Mouse (Mus musculus) midbrain, embryonic 12.5 days (tissue): ENCODE results near the gene Mum1l1. TPM values are rescaled to one million over a fixed set of nuclear protein-coding genes. Genes with fewer than 3 reads are reported as not detected.
A peak's percentile ranks its signal among the peaks of the same experiment; 100 is the strongest.

Experiments
- ATAC-seq: fragments of 200-750 bp; cut with Nextera tagmentation; 2 replicates; pipeline ENCODE4 v1.8.0; 2017; ENCODE audit warnings: low read depth, moderate TSS enrichment, moderate library complexity; ENCODE audit not compliant: low FRiP score
- H3K27ac ChIP-seq: fragments of 300-500 bp; sonication (generic); replicated peaks from 2 replicates; pipeline ENCODE4 v1.5.1; 2016; ENCODE audit warnings: mild to moderate bottlenecking
- H3K27me3 ChIP-seq: fragments of 300-500 bp; sonication (generic); 2 replicates; pipeline ENCODE4 v1.6.1; 2016; ENCODE audit warnings: mild to moderate bottlenecking
- H3K36me3 ChIP-seq: fragments of 300-500 bp; sonication (generic); 2 replicates; pipeline ENCODE4 v1.6.1; 2016
- H3K4me1 ChIP-seq: fragments of 300-500 bp; sonication (generic); 2 replicates; pipeline ENCODE4 v1.6.1; 2016
- H3K4me2 ChIP-seq: fragments of 300-500 bp; sonication (generic); replicated peaks from 2 replicates; pipeline ENCODE4 v1.6.1; 2016; ENCODE audit warnings: mild to moderate bottlenecking, moderate library complexity
- H3K4me3 ChIP-seq: fragments of 300-500 bp; sonication (generic); 2 replicates; pipeline ENCODE4 v1.5.1; 2016; ENCODE audit warnings: mild to moderate bottlenecking
- H3K9ac ChIP-seq: fragments of 300-500 bp; sonication (generic); replicated peaks from 2 replicates; pipeline ENCODE4 v1.6.1; 2016; ENCODE audit warnings: mild to moderate bottlenecking, moderate library complexity
- H3K9me3 ChIP-seq: fragments of 300-500 bp; sonication (generic); 2 replicates; pipeline ENCODE4 v1.6.1; 2016; ENCODE audit warnings: mild to moderate bottlenecking
- WGBS: fragments of 180-500 bp; shearing (Covaris S2); methylation state at CpG from one replicate; pipeline ENCODE4 v1.1.7; 2016; 5-methylcytosine and 5-hydroxymethylcytosine counted together
- polyA plus RNA-seq: library from polyadenylated mRNA; unstranded; fragments of >200 nt; fragmentation: Nextera tagmentation; extraction: Ambion mirVana; gene quantifications from 2 replicates; pipeline ENCODE4 v1.2.1, GENCODE M21; 2016

Gene Mum1l1
- polyA plus RNA-seq, 1 experiment from 2014 or later = 14.4 TPM

GRCm38 (mm10) chrX:139231143-139231542 is 21.3 kb downstream of the Mum1l1 start:
- H3K4me3 ChIP-seq = 0 out of 2 replicates have a peak overlapping the region, but pooled peaks have one; percentile 7
- WGBS = 42% methylated on average over 9 of the region's 9 CpGs
- peak; percentile 94 for ATAC-seq

GRCm38 (mm10) chrX:139247294-139247693 is 37.5 kb downstream of the Mum1l1 start:
- no peak overlapping the region for H3K4me3 ChIP-seq
- H3K36me3 ChIP-seq = no peaks in the 10 kb centered on the region
- no peak for ATAC-seq
- no peak overlapping the region for H3K4me2 ChIP-seq
- H3K27me3 ChIP-seq = no peaks in the 10 kb centered on the region
- H3K4me1 ChIP-seq = no peaks in the 10 kb centered on the region
- H3K9ac ChIP-seq = no peak overlapping the region
- H3K27ac ChIP-seq = no peak overlapping the region
- H3K9me3 ChIP-seq = no peaks in the 10 kb centered on the region
- WGBS = 66% methylated on average over 3 of the region's 3 CpGs

More at GRCm38 (mm10) chrX:139231143-139231542, 21.3 kb downstream of the Mum1l1 start:
- Histone ChIP-seq H3K9me3 (no peaks in the 10 kb centered on the region), H3K36me3 (no peaks in the 10 kb centered on the region), H3K4me2 (peak overlapping the region; percentile 32), H3K27ac (no peak overlapping the region), H3K9ac (no peak overlapping the region), H3K27me3 (no peaks in the 10 kb centered on the region), H3K4me1 (no peaks in the 10 kb centered on the region)

- no peaks in the 10 kb centered on the region for H3K4me1 ChIP-seq
- H3K4me3 ChIP-seq = no peak overlapping the region
- ATAC-seq = no peak
- H3K36me3 ChIP-seq = no peaks in the 10 kb centered on the region
- 85% methylated on average over 10 of the region's 10 CpGs for WGBS
- H3K27ac ChIP-seq = no peak overlapping the region
- no peak overlapping the region for H3K9ac ChIP-seq
- no peak overlapping the region for H3K4me2 ChIP-seq
- no peaks in the 10 kb centered on the region for H3K27me3 ChIP-seq
- no peaks in the 10 kb centered on the region for H3K9me3 ChIP-seq
These were observed 47.2 kb downstream of the Mum1l1 start for GRCm38 (mm10) chrX:139257072-139257471.

- no peak for ATAC-seq
- Histone ChIP-seq H3K27ac (no peak overlapping the region), H3K4me3 (no peak overlapping the region), H3K4me2 (no peak overlapping the region), H3K9ac (no peak overlapping the region), H3K36me3 (no peaks in the 10 kb centered on the region), H3K4me1 (no peaks in the 10 kb centered on the region), H3K9me3 (no peaks in the 10 kb centered on the region), H3K27me3 (no peaks in the 10 kb centered on the region; the same call in 1 of the 2 replicates)
- 89% methylated on average over 4 of the region's 4 CpGs for WGBS
These were observed 72.1 kb downstream of the Mum1l1 start for GRCm38 (mm10) chrX:139281966-139282365.

Other genes with a start within 250 kb of the Mum1l1 start
- gene Serpina7, start 124.8 kb upstream of the Mum1l1 start, polyA plus RNA-seq = not detected in 2 replicates
- gene 4930513O06Rik, start 123.8 kb upstream of the Mum1l1 start, polyA plus RNA-seq = not detected in 2 replicates
- gene 4933428M09Rik, start 30.8 kb upstream of the Mum1l1 start, polyA plus RNA-seq = not detected in 2 replicates
- gene Trap1a, start 123.6 kb downstream of the Mum1l1 start, polyA plus RNA-seq = not detected in 2 replicates